Mouse (Mus musculus) kidney, adult 2 months (tissue): Measurements from ENCODE around the gene Foxp2.

Experiments
- CTCF ChIP-seq: fragments of 200-500 bp; conservative IDR thresholded peaks from 2 replicates; pipeline ENCODE4 v1.5.1; 2011; ENCODE audit warnings: low read depth, mild to moderate bottlenecking, control low read depth, low read length, moderate library complexity, mixed read lengths; ENCODE audit not compliant: insufficient read depth, insufficient read length
- POLR2A ChIP-seq: fragments of 200-500 bp; IDR thresholded peaks from one replicate; pipeline ENCODE4 v1.6.1; 2011; ENCODE audit warnings: low read depth, low read length, control low read depth

DNA sequence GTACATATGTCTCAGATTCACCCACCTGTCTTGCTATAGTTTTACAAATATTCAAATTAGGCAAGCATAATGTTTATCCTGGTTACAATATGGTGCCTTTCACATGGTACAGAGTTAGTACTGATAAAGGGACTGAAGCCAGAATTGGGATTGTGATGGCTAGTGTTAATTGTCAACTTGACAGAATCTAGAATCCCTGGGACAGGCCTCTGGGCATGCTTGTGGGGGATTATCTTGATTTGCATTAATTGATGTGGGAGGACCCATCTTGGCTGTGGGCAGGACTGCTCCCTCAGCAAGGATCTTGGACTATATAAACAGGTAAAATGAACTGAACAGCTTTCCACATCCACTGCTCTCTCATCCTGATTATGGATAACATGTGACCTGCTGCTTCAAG lies 15.9 kb upstream of the Foxp2 start:
- TF ChIP-seq CTCF (no peak), POLR2A (no peak)
